Comparison of ENCODE assay signal across 7 mouse cellular contexts in the genomic region with DNA sequence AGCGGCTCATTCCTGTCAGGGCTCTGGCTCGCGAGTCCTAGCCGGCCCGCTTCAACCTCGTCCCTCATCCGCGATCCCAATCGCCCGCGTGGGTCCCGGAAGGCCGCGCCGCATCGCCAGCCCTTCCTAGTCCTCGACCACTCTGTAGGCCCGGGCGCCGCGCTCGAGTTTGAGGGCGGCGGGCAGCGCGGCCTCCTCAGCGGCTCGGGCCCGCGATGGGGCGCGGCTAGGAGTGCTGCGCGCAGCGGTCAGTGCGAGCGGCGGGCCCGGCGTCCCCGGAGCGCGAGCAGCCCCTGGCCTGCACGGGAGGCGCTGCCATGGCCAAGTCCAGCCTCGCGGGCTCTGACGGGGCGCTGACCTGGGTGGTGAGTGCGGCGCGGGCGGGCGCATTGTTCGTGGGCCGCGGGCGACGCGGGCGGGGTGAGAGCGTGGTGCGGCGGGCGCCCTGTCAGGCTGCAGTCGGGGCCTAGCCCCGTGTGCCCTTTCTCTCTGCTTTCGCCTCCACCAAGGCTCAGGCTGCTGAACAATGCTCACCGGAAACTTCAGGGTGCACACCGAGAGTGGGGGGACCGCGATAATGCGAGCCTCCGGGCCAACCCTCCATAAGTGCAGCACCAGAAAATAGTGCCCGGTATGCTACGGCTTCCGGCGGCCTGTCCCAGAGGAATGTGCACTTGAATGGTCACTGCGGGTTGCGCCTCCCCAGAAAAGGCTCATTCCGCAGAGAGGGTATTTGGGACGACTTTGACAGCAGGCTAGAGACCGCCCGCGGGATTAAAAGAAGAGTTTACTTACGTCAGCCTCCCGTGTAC. TPM values are rescaled to one million over a fixed set of nuclear protein-coding genes. Genes with fewer than 3 reads are reported as not detected.
DNase-seq lines count a peak whose midpoint lies in the region; ATAC-seq and TF ChIP-seq lines count a peak whose summit lies in the region.

No protein-coding gene starts in this region.

- peak overlapping the region; percentile 99 for H3K9ac ChIP-seq in limb, embryonic 11.5 days (ENCODE audit: low read length)
- peak overlapping the region; percentile 100 for H3K9ac ChIP-seq in midbrain, embryonic 13.5 days (replicated peaks)

- H3K4me1 ChIP-seq in limb, embryonic 11.5 days (ENCODE audit: control insufficient read depth, insufficient read depth, low read length) = 0 out of 2 replicates have a peak, but pooled peaks cover 5% of the 10 kb centered on the region
- peaks cover 34% of the 10 kb centered on the region for H3K4me1 ChIP-seq in midbrain, embryonic 13.5 days (replicated peaks)
- peaks cover 4% of the 10 kb centered on the region for H3K4me1 ChIP-seq in small intestine, adult 2 months (ENCODE audit: control insufficient read depth, insufficient read depth, insufficient read length, low read length)

- H3K27me3 ChIP-seq in limb, embryonic 11.5 days (ENCODE audit: control insufficient read depth, insufficient read depth, low read length) = no peaks in the 10 kb centered on the region
- no peaks in the 10 kb centered on the region for H3K27me3 ChIP-seq in midbrain, embryonic 13.5 days
- no peaks in the 10 kb centered on the region for H3K27me3 ChIP-seq in small intestine, adult 2 months (ENCODE audit: control insufficient read depth, insufficient read depth, low read length)

- peak; percentile 17 for ATAC-seq in granulocyte monocyte progenitor cell, adult 5-6 weeks (replicated peaks; ENCODE audit: poor library complexity, severe bottlenecking)
- peak; percentile 56 for ATAC-seq in limb, embryonic 11.5 days (ENCODE audit: insufficient number of reproducible peaks, low FRiP score, low TSS enrichment, low read depth)
- ATAC-seq in midbrain, embryonic 13.5 days = peak; percentile 63

- peak; percentile 85 for DNase-seq in adrenal gland, adult 2 months
- peak; percentile 73 for DNase-seq in embryo, embryonic 9.5 days (ENCODE audit: extremely low spot score)
- peak; percentile 60 for DNase-seq in kidney, adult 11 months
- DNase-seq in limb, embryonic 11.5 days (ENCODE audit: low spot score) = peak; percentile 72

- H3K4me3 ChIP-seq in limb, embryonic 11.5 days (ENCODE audit: low read depth, low read length) = peak overlapping the region; percentile 78
- peak overlapping the region; percentile 94 for H3K4me3 ChIP-seq in midbrain, embryonic 13.5 days (replicated peaks)
- peak overlapping the region; percentile 92 for H3K4me3 ChIP-seq in small intestine, adult 2 months (ENCODE audit: low read depth, low read length)

- WGBS in limb, embryonic 11.5 days = under 1% methylated on average over 71 of the region's 87 CpGs
- WGBS in midbrain, embryonic 13.5 days = under 1% methylated on average over 87 of the region's 87 CpGs
- WGBS in small intestine, adult 2 months = under 1% methylated on average over 87 of the region's 87 CpGs

- TF ChIP-seq CTCF in small intestine, adult 2 months (IDR thresholded peaks at IDR 0.05; ENCODE audit: extremely low read depth, insufficient read length, insufficient replicate concordance, low read depth, low read length) = no peak

- no peaks in the 10 kb centered on the region for H3K36me3 ChIP-seq in limb, embryonic 11.5 days (ENCODE audit: control insufficient read depth, insufficient read depth, low read length)
- H3K36me3 ChIP-seq in midbrain, embryonic 13.5 days = peaks cover 3% of the 10 kb centered on the region; the same call in 1 of the 2 replicates
- no peaks in the 10 kb centered on the region for H3K36me3 ChIP-seq in small intestine, adult 2 months (ENCODE audit: control insufficient read depth, insufficient read depth, low read length)

- no peaks in the 10 kb centered on the region for H3K9me3 ChIP-seq in limb, embryonic 11.5 days (ENCODE audit: control insufficient read depth, low read length)
- no peaks in the 10 kb centered on the region for H3K9me3 ChIP-seq in midbrain, embryonic 13.5 days

- no peak for TF ChIP-seq POLR2A in small intestine, adult 2 months (IDR thresholded peaks at IDR 0.05; ENCODE audit: low read depth, low read length)

- peak overlapping the region; percentile 97 for H3K27ac ChIP-seq in limb, embryonic 11.5 days (replicated peaks; ENCODE audit: low read depth, low read length)
- peak overlapping the region; percentile 100 for H3K27ac ChIP-seq in midbrain, embryonic 13.5 days
- peak overlapping the region; percentile 97 for H3K27ac ChIP-seq in small intestine, adult 2 months (ENCODE audit: insufficient read depth, low read depth, low read length)

- peak overlapping the region; percentile 72 for H3K4me2 ChIP-seq in limb, embryonic 11.5 days (ENCODE audit: low read depth, severe bottlenecking)
- H3K4me2 ChIP-seq in midbrain, embryonic 13.5 days (replicated peaks) = peak overlapping the region; percentile 80

RNA-seq across cellular contexts. Expression of gene Top2b, which starts 0.6 kb away (rescaled TPM):
- total RNA-seq in adrenal gland, adult 2 months (2021) = 10 to 100 TPM; 68.7 to 80.1 TPM
- polyA plus RNA-seq in adrenal gland, adult 2 months (2012; rRNA removed) = 4.3 and 5.6 TPM in 2 replicates
- 84.8 and 111 TPM in 2 replicates for total RNA-seq in granulocyte monocyte progenitor cell, adult 5-6 weeks (2014; fragmentation: Nextera tagmentation)
- 125 and 160 TPM in 2 replicates for total RNA-seq in granulocyte monocyte progenitor cell, adult 5-6 weeks (2017)
- polyA plus RNA-seq in limb, embryonic 11.5 days (2014; fragmentation: Nextera tagmentation; extraction: Ambion mirVana) = 155 and 168 TPM in 2 replicates
- 118 and 130 TPM in 2 replicates for polyA plus RNA-seq in midbrain, embryonic 13.5 days (2015; fragmentation: Nextera tagmentation; extraction: Ambion mirVana)
- 1.3 and 1.7 TPM in 2 replicates for polyA plus RNA-seq in small intestine, adult 2 months (2012; rRNA removed)

Comparison
In these comparisons a context has a peak if more than half of its experiments do, and no peak if none do; other contexts are left out.
1. Peak in every context shown above with its lines: DNase-seq, ATAC-seq, H3K4me3 ChIP-seq and H3K27ac ChIP-seq.
2. RNA of gene Top2b, which starts 0.6 kb away (polyA plus RNA-seq): 155 to 168 TPM in limb, embryonic 11.5 days and 118 to 130 TPM in midbrain, embryonic 13.5 days; 4.3 to 5.6 TPM in adrenal gland, adult 2 months and 1.3 to 1.7 TPM in small intestine, adult 2 months; every median in the first group is over 10 times any median in the second.